Mouse (Mus musculus): ENCODE data around the gene Ccr4. TPM values are rescaled to one million over a fixed set of nuclear protein-coding genes. Genes with fewer than 3 reads are reported as not detected.

Ccr4 gene
- polyA plus RNA-seq (2014; fragmentation: Nextera tagmentation; extraction: Ambion mirVana), result not detected in 2 replicates

GRCm38 (mm10) chr9:114504816-114505215, at the start of gene Ccr4:
Ccr4 (minus strand) TSS chr9:114504916.
- H3K4me3 ChIP-seq (replicated peaks; ENCODE audit: low read depth, low read length), result no peak within 1 kb of the TSS
- no peak within 1 kb of the TSS for H3K9ac ChIP-seq (replicated peaks; ENCODE audit: low read length)
- DNase-seq (no peak), ATAC-seq (ENCODE audit: low FRiP score, low TSS enrichment) (no peak)
- H3K27me3 ChIP-seq (ENCODE audit: control insufficient read depth, insufficient read depth, low read length), result no peaks in the 10 kb centered on the region
- no peaks in the 10 kb centered on the region for H3K36me3 ChIP-seq (ENCODE audit: control insufficient read depth, insufficient read depth, low read length)
- no peaks in the 10 kb centered on the region for H3K4me1 ChIP-seq (ENCODE audit: control insufficient read depth, insufficient read depth, low read length)
- WGBS, result 90% methylated on average over 9 of the region's 9 CpGs
- H3K9me3 ChIP-seq (ENCODE audit: control insufficient read depth, low read length), result no peaks in the 10 kb centered on the region
- H3K4me2 ChIP-seq (ENCODE audit: low read length), result no peak within 1 kb of the TSS
- H3K27ac ChIP-seq (replicated peaks; ENCODE audit: low read depth, low read length), result no peak within 1 kb of the TSS

DNA sequence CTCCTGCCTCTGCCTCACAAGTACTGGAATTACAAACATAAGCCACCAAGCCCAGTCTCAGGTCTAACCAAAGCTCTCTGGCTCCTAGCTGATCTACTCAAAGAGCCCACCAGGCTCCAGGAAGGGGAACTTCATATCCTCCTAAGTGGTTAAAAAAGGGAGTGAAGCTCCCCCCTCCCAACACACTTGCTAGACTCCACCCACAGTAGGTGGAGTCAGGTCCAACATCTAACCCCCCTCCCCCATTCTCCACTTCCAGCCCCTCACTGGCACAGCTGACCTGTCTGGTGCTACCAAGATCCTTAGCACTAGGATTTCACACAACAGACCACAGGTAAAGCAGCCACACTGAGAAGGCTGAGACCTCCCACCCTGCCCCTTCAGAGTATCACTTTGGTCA, 49.1 kb upstream of the Ccr4 start:
- no peak for ATAC-seq (ENCODE audit: low FRiP score, low TSS enrichment)
- Histone ChIP-seq H3K9me3 (ENCODE audit: control insufficient read depth, low read length) (no peaks in the 10 kb centered on the region), H3K9ac (replicated peaks; ENCODE audit: low read length) (no peak overlapping the region), H3K36me3 (ENCODE audit: control insufficient read depth, insufficient read depth, low read length) (no peaks in the 10 kb centered on the region), H3K27ac (replicated peaks; ENCODE audit: low read depth, low read length) (no peak overlapping the region), H3K27me3 (ENCODE audit: control insufficient read depth, insufficient read depth, low read length) (0 out of 2 replicates have a peak, but pooled peaks cover 6% of the 10 kb centered on the region), H3K4me3 (replicated peaks; ENCODE audit: low read depth, low read length) (no peak overlapping the region), H3K4me2 (ENCODE audit: low read length) (no peak overlapping the region), H3K4me1 (ENCODE audit: control insufficient read depth, insufficient read depth, low read length) (no peaks in the 10 kb centered on the region)
- no peak for DNase-seq

- WGBS, result 17% methylated on average over 6 of the region's 6 CpGs
- no peak overlapping the region for H3K27ac ChIP-seq (replicated peaks; ENCODE audit: low read depth, low read length)
- H3K36me3 ChIP-seq (ENCODE audit: control insufficient read depth, insufficient read depth, low read length), result no peaks in the 10 kb centered on the region
- no peak overlapping the region for H3K4me3 ChIP-seq (replicated peaks; ENCODE audit: low read depth, low read length)
- H3K9ac ChIP-seq (replicated peaks; ENCODE audit: low read length), result no peak overlapping the region
- DNase-seq (no peak), ATAC-seq (ENCODE audit: low FRiP score, low TSS enrichment) (no peak)
- no peaks in the 10 kb centered on the region for H3K4me1 ChIP-seq (ENCODE audit: control insufficient read depth, insufficient read depth, low read length)
- no peak overlapping the region for H3K4me2 ChIP-seq (ENCODE audit: low read length)
- H3K9me3 ChIP-seq (ENCODE audit: control insufficient read depth, low read length), result no peaks in the 10 kb centered on the region
- H3K27me3 ChIP-seq (ENCODE audit: control insufficient read depth, insufficient read depth, low read length), result 0 out of 2 replicates have a peak, but pooled peaks cover 3% of the 10 kb centered on the region
Measured at GRCm38 (mm10) chr9:114550033-114550432, 45.3 kb upstream of the Ccr4 start.

- DNase-seq (no peak), ATAC-seq (ENCODE audit: low FRiP score, low TSS enrichment) (no peak)
- H3K27me3 ChIP-seq (ENCODE audit: control insufficient read depth, insufficient read depth, low read length), result 0 out of 2 replicates have a peak, but pooled peaks cover 3% of the 10 kb centered on the region
- no peak overlapping the region for H3K4me2 ChIP-seq (ENCODE audit: low read length)
- no peak overlapping the region for H3K4me3 ChIP-seq (replicated peaks; ENCODE audit: low read depth, low read length)
- H3K9ac ChIP-seq (replicated peaks; ENCODE audit: low read length), result no peak overlapping the region
- H3K27ac ChIP-seq (replicated peaks; ENCODE audit: low read depth, low read length), result no peak overlapping the region
- H3K4me1 ChIP-seq (ENCODE audit: control insufficient read depth, insufficient read depth, low read length), result no peaks in the 10 kb centered on the region
- H3K36me3 ChIP-seq (ENCODE audit: control insufficient read depth, insufficient read depth, low read length), result no peaks in the 10 kb centered on the region
- WGBS, result 6% methylated on average over 5 of the region's 5 CpGs
- no peaks in the 10 kb centered on the region for H3K9me3 ChIP-seq (ENCODE audit: control insufficient read depth, low read length)
Measured at GRCm38 (mm10) chr9:114549117-114549516, 44.4 kb upstream of the Ccr4 start.

- Histone ChIP-seq H3K9me3 (ENCODE audit: control insufficient read depth, low read length) (no peaks in the 10 kb centered on the region), H3K27me3 (ENCODE audit: control insufficient read depth, insufficient read depth, low read length) (0 out of 2 replicates have a peak, but pooled peaks cover 3% of the 10 kb centered on the region), H3K36me3 (ENCODE audit: control insufficient read depth, insufficient read depth, low read length) (no peaks in the 10 kb centered on the region), H3K4me1 (ENCODE audit: control insufficient read depth, insufficient read depth, low read length) (no peaks in the 10 kb centered on the region), H3K4me3 (replicated peaks; ENCODE audit: low read depth, low read length) (no peak overlapping the region), H3K4me2 (ENCODE audit: low read length) (no peak overlapping the region), H3K27ac (replicated peaks; ENCODE audit: low read depth, low read length) (no peak overlapping the region), H3K9ac (replicated peaks; ENCODE audit: low read length) (no peak overlapping the region)
- no peak for ATAC-seq (ENCODE audit: low FRiP score, low TSS enrichment)
- 33% methylated on average over 4 of the region's 4 CpGs for WGBS
- DNase-seq, result no peak
Measured at GRCm38 (mm10) chr9:114548496-114548895, 43.8 kb upstream of the Ccr4 start.

GRCm38 (mm10) chr9:114547643-114548077, 42.9 kb upstream of the Ccr4 start:
- Histone ChIP-seq H3K9me3 (ENCODE audit: control insufficient read depth, low read length) (no peaks in the 10 kb centered on the region), H3K27me3 (ENCODE audit: control insufficient read depth, insufficient read depth, low read length) (0 out of 2 replicates have a peak, but pooled peaks cover 3% of the 10 kb centered on the region), H3K9ac (replicated peaks; ENCODE audit: low read length) (no peak overlapping the region), H3K4me1 (ENCODE audit: control insufficient read depth, insufficient read depth, low read length) (no peaks in the 10 kb centered on the region), H3K27ac (replicated peaks; ENCODE audit: low read depth, low read length) (no peak overlapping the region), H3K4me3 (replicated peaks; ENCODE audit: low read depth, low read length) (no peak overlapping the region), H3K36me3 (ENCODE audit: control insufficient read depth, insufficient read depth, low read length) (no peaks in the 10 kb centered on the region), H3K4me2 (ENCODE audit: low read length) (no peak overlapping the region)
- 35% methylated on average over 6 of the region's 6 CpGs for WGBS
- ATAC-seq (ENCODE audit: low FRiP score, low TSS enrichment), result no peak
- no peak for DNase-seq

GRCm38 (mm10) chr9:114546765-114547164, 42.0 kb upstream of the Ccr4 start:
- no peak overlapping the region for H3K9ac ChIP-seq (replicated peaks; ENCODE audit: low read length)
- no peak overlapping the region for H3K4me3 ChIP-seq (replicated peaks; ENCODE audit: low read depth, low read length)
- H3K4me1 ChIP-seq (ENCODE audit: control insufficient read depth, insufficient read depth, low read length), result no peaks in the 10 kb centered on the region
- no peaks in the 10 kb centered on the region for H3K9me3 ChIP-seq (ENCODE audit: control insufficient read depth, low read length)
- no peak overlapping the region for H3K27ac ChIP-seq (replicated peaks; ENCODE audit: low read depth, low read length)
- WGBS, result 73% methylated on average over 12 of the region's 12 CpGs
- no peak for DNase-seq
- H3K27me3 ChIP-seq (ENCODE audit: control insufficient read depth, insufficient read depth, low read length), result 0 out of 2 replicates have a peak, but pooled peaks cover 3% of the 10 kb centered on the region
- H3K36me3 ChIP-seq (ENCODE audit: control insufficient read depth, insufficient read depth, low read length), result no peaks in the 10 kb centered on the region
- no peak overlapping the region for H3K4me2 ChIP-seq (ENCODE audit: low read length)
- ATAC-seq (ENCODE audit: low FRiP score, low TSS enrichment), result no peak

- Histone ChIP-seq H3K4me2 (ENCODE audit: low read length) (no peak overlapping the region), H3K4me3 (replicated peaks; ENCODE audit: low read depth, low read length) (no peak overlapping the region), H3K27me3 (ENCODE audit: control insufficient read depth, insufficient read depth, low read length) (0 out of 2 replicates have a peak, but pooled peaks cover 3% of the 10 kb centered on the region), H3K27ac (replicated peaks; ENCODE audit: low read depth, low read length) (no peak overlapping the region), H3K9me3 (ENCODE audit: control insufficient read depth, low read length) (no peaks in the 10 kb centered on the region), H3K9ac (replicated peaks; ENCODE audit: low read length) (no peak overlapping the region), H3K4me1 (ENCODE audit: control insufficient read depth, insufficient read depth, low read length) (no peaks in the 10 kb centered on the region), H3K36me3 (ENCODE audit: control insufficient read depth, insufficient read depth, low read length) (no peaks in the 10 kb centered on the region)
- 28% methylated on average over 9 of the region's 9 CpGs for whole genome bisulfite sequencing
- ATAC-seq (ENCODE audit: low FRiP score, low TSS enrichment), result no peak
- DNase-seq, result peak; percentile 64
Measured at GRCm38 (mm10) chr9:114544754-114545393, 40.2 kb upstream of the Ccr4 start.

Measured in midbrain, embryonic 14.5 days (tissue).